Mouse (Mus musculus): Measurements from ENCODE around the gene Bri3.
A peak's percentile ranks its signal among the peaks of the same experiment; 100 is the strongest.

Bri3 gene

GRCm38 (mm10) chr5:144439286-144440040, 195.2 kb downstream of the Bri3 start:
- peak; percentile 85 to 89 for DNase-seq

DNA sequence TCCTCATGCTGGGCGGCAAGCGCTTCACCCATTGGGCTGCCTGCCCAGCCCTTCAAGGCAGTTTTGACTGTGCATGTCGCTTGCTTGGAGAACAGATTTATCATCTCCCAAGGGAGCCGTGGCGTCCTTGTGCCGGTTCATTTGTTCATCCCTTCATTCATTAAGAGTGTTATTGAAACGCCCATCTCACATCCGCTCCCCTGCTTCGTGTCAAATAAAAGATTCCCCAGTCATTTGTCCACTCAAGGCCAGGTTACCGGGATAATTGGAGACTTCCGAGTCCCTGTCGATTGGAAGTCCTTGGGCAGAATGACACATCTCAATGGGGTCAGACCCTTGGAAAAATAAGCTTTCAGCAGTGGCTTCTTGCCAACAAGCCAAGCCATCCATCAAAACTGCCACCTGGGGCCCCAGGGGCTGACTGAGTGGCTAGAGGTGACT, 197.6 kb downstream of the Bri3 start:
- peak in 1 of 2 experiments; percentile 20 for DNase-seq

- DNase-seq: peak; percentile 43 to 55
These were observed 202.4 kb downstream of the Bri3 start for GRCm38 (mm10) chr5:144446475-144447225.

GRCm38 (mm10) chr5:144447226-144447616, 203.0 kb downstream of the Bri3 start:
- no peak for DNase-seq

- no peak for DNase-seq
These were observed 203.7 kb downstream of the Bri3 start for GRCm38 (mm10) chr5:144447975-144448374.

DNA sequence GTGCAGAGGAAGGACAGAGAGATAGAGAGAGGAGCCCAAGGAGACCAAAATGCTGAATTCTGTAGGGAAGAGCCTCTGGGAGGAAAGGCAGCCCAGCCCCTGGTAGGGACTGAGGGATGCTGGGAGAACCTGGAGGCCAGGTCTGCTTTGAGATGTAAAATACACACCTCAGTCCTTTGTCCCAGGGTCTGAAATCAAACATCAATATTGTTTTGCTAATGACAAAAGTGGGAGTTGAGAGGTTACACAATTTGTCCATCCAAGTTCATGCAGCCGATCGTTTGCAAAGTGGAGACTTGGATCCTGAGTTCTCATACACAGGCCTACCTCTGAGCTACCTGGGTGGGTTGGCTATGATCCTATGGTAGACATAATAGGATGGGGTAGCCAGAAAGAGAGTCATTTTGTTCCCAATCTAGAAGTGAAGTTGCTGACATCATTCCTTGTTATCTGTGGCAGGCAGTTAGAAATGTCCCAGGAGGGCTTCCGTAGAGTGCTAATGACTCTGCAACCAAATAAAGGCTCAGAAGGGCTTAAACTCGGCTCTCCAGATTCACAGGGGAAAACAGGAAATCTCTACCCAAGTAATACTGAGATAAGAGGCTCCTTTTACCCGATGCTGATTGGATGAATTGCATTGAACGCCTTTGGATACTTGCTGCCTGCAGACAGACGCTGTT, 208.7 kb downstream of the Bri3 start:
- DNase-seq: no peak

DNA sequence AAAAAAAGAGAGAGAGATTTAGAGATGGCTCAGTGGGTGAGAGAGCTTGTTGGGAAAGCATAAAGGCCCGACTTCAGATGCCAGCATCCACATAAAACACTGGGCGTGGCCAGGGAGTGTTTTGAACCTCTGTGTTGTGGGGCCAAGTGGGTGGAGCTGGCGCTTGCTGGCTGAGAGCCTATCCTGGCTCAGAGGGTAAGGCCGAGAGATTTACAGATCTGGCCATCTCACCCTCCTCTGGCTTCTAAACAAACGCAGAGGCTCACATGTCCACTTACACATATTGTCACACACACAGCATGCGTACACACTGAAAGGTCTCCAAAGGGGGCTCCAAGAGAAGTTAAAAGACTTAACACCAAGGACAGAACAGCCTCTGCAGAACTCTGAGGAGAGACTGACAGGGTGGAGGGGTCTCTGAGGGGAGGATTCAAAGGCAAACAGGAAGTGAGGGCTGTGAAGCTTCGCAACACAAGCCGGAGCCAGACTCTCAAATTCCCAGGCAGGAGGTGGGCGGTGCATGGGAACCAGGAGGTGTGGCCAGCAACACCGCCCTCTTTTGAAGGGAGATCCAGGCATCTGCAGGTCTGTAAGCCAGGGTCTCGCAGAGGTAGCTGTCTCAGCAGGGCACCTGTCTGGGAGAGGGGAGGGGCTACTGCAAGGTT, 213.5 kb downstream of the Bri3 start:
- no peak for DNase-seq

DNA sequence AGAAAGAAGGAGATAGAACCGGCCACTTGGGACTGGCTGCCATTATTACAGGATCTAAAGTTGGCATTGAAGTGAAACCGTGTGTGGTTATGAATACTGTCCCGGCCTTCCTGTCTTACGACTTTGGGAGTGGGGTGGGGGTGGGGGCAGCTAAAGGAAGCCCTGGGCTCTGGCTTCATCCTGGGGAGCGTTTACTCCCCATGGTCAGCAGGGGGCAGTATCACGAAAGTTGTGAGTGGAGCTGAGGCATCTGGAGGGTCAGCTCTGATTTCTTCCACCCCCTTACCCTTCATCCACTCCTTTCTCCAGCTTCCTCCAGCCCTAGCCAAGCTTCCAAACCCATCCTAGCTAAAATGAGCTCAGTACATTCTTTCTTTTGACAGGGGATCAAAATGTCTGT, 222.8 kb downstream of the Bri3 start:
- DNase-seq: peak; percentile 31 to 47

- no peak for DNase-seq
These were observed 228.8 kb downstream of the Bri3 start for GRCm38 (mm10) chr5:144473056-144473455.

GRCm38 (mm10) chr5:144479677-144480171, 235.5 kb downstream of the Bri3 start:
- DNase-seq: peak; percentile 13 to 26

DNA sequence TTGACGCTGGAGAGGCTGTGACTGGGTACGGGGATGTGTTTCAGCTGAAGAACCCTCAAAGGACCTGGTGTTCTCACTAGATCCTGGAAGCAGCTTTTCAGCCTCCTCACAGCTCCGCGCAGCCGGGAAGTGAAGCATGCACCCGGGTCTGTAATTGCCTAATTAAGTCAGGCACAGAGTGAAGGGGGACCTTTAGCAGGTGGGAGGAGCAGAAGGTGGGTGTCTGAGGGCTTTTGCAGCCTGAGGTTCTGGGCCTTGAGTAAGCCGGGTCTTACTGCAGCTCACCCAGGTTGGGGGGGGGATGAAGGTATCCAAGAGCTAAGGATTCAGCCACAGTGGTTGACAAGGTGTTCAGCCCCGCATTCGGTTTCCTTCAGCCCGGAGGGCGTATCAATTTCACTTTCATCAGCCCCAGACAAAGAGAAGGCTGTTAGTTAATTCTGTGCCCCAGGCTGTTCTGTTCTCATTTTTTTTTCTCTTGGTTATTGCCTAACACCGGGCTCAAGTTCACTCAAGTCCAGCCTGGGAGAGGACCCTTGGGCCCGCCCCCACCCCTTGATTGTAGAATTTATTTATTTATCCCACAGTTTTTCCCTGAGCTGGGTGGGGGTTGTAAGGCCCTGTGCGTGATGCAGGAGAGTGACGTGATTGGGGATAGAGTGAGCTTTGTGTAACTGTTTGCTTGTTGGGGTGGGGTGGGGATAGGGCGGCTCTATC, 239.6 kb downstream of the Bri3 start:
- peak in 1 of 2 experiments; percentile 10 for DNase-seq

GRCm38 (mm10) chr5:144491308-144491707, 247.1 kb downstream of the Bri3 start:
- DNase-seq: no peak
